ENCODE assay signal across 24 mouse cellular contexts in genomic region chr8:118296477-118296876, GRCm38 (mm10). TPM values are rescaled to one million over a fixed set of nuclear protein-coding genes. Genes with fewer than 3 reads are reported as not detected.
"Had no signal": no experiment of that assay in that cellular context is flagged by ENCODE, and none has a peak within 500 bp of the region (broad histone marks: within the 10 kb centered on the region; RNA-seq: fewer than 3 reads in every experiment).

No protein-coding gene starts in this region.

- H3K9me3 ChIP-seq: heart, embryonic 13.5 days; heart, embryonic 15.5 days; intestine, embryonic 15.5 days; limb, embryonic 13.5 days; limb, embryonic 15.5 days had no signal

- H3K27me3 ChIP-seq: heart, embryonic 15.5 days; intestine, embryonic 15.5 days; limb, embryonic 13.5 days; limb, embryonic 15.5 days had no signal

- H3K4me2 ChIP-seq: heart, embryonic 11.5 days; heart, embryonic 13.5 days; heart, embryonic 15.5 days; hindbrain, embryonic 14.5 days; intestine, embryonic 15.5 days; limb, embryonic 13.5 days; limb, embryonic 15.5 days had no signal

- H3K9ac ChIP-seq: heart, embryonic 13.5 days; heart, embryonic 15.5 days; hindbrain, embryonic 14.5 days; intestine, embryonic 15.5 days; limb, embryonic 13.5 days; limb, embryonic 15.5 days had no signal

- H3K4me1 ChIP-seq: intestine, embryonic 15.5 days; limb, embryonic 13.5 days; limb, embryonic 15.5 days had no signal

- H3K4me3 ChIP-seq: heart, adult 2 months; heart, embryonic 13.5 days; heart, embryonic 15.5 days; intestine, embryonic 15.5 days; layer of hippocampus, adult 2 months; left cerebral cortex, adult 2 months; limb, embryonic 13.5 days; limb, embryonic 15.5 days had no signal

- H3K27ac ChIP-seq: heart, adult 2 months; heart, embryonic 13.5 days; heart, embryonic 15.5 days; hindbrain, embryonic 14.5 days; intestine, embryonic 15.5 days; layer of hippocampus, adult 2 months; left cerebral cortex, adult 2 months; limb, embryonic 13.5 days; limb, embryonic 15.5 days had no signal

- ATAC-seq: hindbrain, embryonic 16.5 days; inflammation-experienced regulatory T-cells, adult 6 months; intestine, embryonic 15.5 days; intestine, postnatal 0 days had no signal

- H3K36me3 ChIP-seq: heart, embryonic 13.5 days; heart, embryonic 15.5 days; intestine, embryonic 15.5 days; limb, embryonic 13.5 days; limb, embryonic 15.5 days had no signal

- DNase-seq: gastrocnemius, postnatal 14 days; gastrocnemius, postnatal 36 days; heart, adult 11 months; heart, adult 2 months; heart, postnatal 14 days; heart, postnatal 36 days; kidney, adult 18-20 months; kidney, adult 8-10 months; kidney, postnatal 10 days; kidney, postnatal 25 days; kidney, postnatal 4 days had no signal

RNA-seq across cellular contexts. Expression of gene Cdh13, which starts 12.9 kb away (rescaled TPM):
- total RNA-seq: hematopoietic stem cell, adult 5-6 weeks had no signal
